18 mouse cellular contexts compared by ENCODE assay signal in genomic region chr4:156356756-156357437, GRCm38 (mm10). TPM values are rescaled to one million over a fixed set of nuclear protein-coding genes. Genes with fewer than 3 reads are reported as not detected.
DNase-seq lines count a peak whose midpoint lies in the region; ATAC-seq and TF ChIP-seq lines count a peak whose summit lies in the region.
"Not testable (repeated sequence)": the region's sequence is repeated elsewhere in the genome, so short reads cannot be mapped to it uniquely, and the experiment has no call there.
"Had no signal": no experiment of that assay in that cellular context is flagged by ENCODE, and none has a peak within 500 bp of the region (broad histone marks: within the 10 kb centered on the region; RNA-seq: fewer than 3 reads in every experiment).

No protein-coding gene starts in this region.

- H3K9ac ChIP-seq in forebrain, embryonic 12.5 days; intestine, postnatal 0 days (ENCODE audit: low read depth, low read length); limb, embryonic 15.5 days; lung, embryonic 14.5 days; midbrain, embryonic 12.5 days (replicated peaks): not testable (repeated sequence)

- WGBS in forebrain, embryonic 12.5 days, result 66% methylated on average over 3 of the region's 3 CpGs
- WGBS in intestine, postnatal 0 days, result 72% methylated on average over 3 of the region's 3 CpGs
- 62% methylated on average over 3 of the region's 3 CpGs for WGBS in limb, embryonic 15.5 days
- WGBS in lung, embryonic 14.5 days, result 55% methylated on average over 3 of the region's 3 CpGs
- WGBS in midbrain, embryonic 12.5 days, result 69% methylated on average over 3 of the region's 3 CpGs

- H3K4me1 ChIP-seq in forebrain, embryonic 12.5 days; intestine, postnatal 0 days (replicated peaks; ENCODE audit: control insufficient read depth, insufficient read depth, low read length); limb, embryonic 15.5 days; lung, embryonic 14.5 days (ENCODE audit: insufficient read depth); midbrain, embryonic 12.5 days: not testable (repeated sequence)

- DNase-seq in lung, embryonic 14.5 days, result not testable (repeated sequence)

- not testable (repeated sequence) for H3K4me2 ChIP-seq in forebrain, embryonic 12.5 days; intestine, postnatal 0 days (replicated peaks; ENCODE audit: low read depth); limb, embryonic 15.5 days; lung, embryonic 14.5 days; midbrain, embryonic 12.5 days (replicated peaks)

- peak; percentile 64; the same call in 1 of the 2 replicates for ATAC-seq in cerebellum, adult (ENCODE audit: insufficient number of reproducible peaks, low FRiP score, low TSS enrichment)
- peak; percentile 73; the same call in 1 of the 2 replicates for ATAC-seq in forebrain, embryonic 12.5 days (ENCODE audit: low FRiP score)
- ATAC-seq in hematopoietic stem cell, adult 5-6 weeks (replicated peaks in 1 of 2; ENCODE audit: insufficient read depth in 1 of 2, low FRiP score in 2 of 2, low TSS enrichment in 1 of 2, low read depth in 1 of 2, poor library complexity in 2 of 2, severe bottlenecking in 2 of 2), result peak; percentile 36 to 53; a peak in 3 of 4 replicates
- peak; percentile 36; the same call in 1 of the 2 replicates for ATAC-seq in intestine, postnatal 0 days
- peak; percentile 86 for ATAC-seq in limb, embryonic 15.5 days (ENCODE audit: insufficient number of reproducible peaks, low FRiP score, low TSS enrichment, low read depth)
- ATAC-seq in lung, embryonic 14.5 days (ENCODE audit: insufficient read depth), result peak; percentile 65; the same call in 1 of the 2 replicates
- ATAC-seq in midbrain, embryonic 12.5 days (ENCODE audit: low FRiP score, low read depth), result peak; percentile 71; the same call in 1 of the 2 replicates
- peak; percentile 44; the same call in 1 of the 2 replicates for ATAC-seq in neutrophil, adult 5-6 weeks (ENCODE audit: extremely low read depth, insufficient number of reproducible peaks, low FRiP score, poor library complexity, severe bottlenecking)

- H3K4me3 ChIP-seq in forebrain, embryonic 12.5 days (replicated peaks); intestine, postnatal 0 days (ENCODE audit: low read depth, low read length); limb, embryonic 15.5 days; lung, embryonic 14.5 days (ENCODE audit: low read depth, low read length); midbrain, embryonic 12.5 days: not testable (repeated sequence)

- not testable (repeated sequence) for H3K27me3 ChIP-seq in forebrain, embryonic 12.5 days; intestine, postnatal 0 days (replicated peaks; ENCODE audit: control insufficient read depth, insufficient read depth, low read length); limb, embryonic 15.5 days; lung, embryonic 14.5 days (ENCODE audit: insufficient read depth, low read length); midbrain, embryonic 12.5 days

- H3K27ac ChIP-seq in forebrain, embryonic 12.5 days; intestine, postnatal 0 days (ENCODE audit: low read depth, low read length); limb, embryonic 15.5 days; lung, embryonic 14.5 days (ENCODE audit: low read depth); midbrain, embryonic 12.5 days (replicated peaks): not testable (repeated sequence)

- not testable (repeated sequence) for H3K9me3 ChIP-seq in forebrain, embryonic 12.5 days; intestine, postnatal 0 days (ENCODE audit: control insufficient read depth); limb, embryonic 15.5 days; lung, embryonic 14.5 days (ENCODE audit: low read depth, low read length)
- H3K9me3 ChIP-seq in midbrain, embryonic 12.5 days, result peaks cover 18% of the 10 kb centered on the region

- not testable (repeated sequence) for H3K36me3 ChIP-seq in forebrain, embryonic 12.5 days (replicated peaks); intestine, postnatal 0 days (ENCODE audit: control insufficient read depth, insufficient read depth); limb, embryonic 15.5 days; lung, embryonic 14.5 days (ENCODE audit: insufficient read depth); midbrain, embryonic 12.5 days

- TF ChIP-seq CTCF in intestine, postnatal 0 days (IDR thresholded peaks at IDR 0.05; ENCODE audit: low read depth); lung, embryonic 14.5 days (IDR thresholded peaks at IDR 0.05; ENCODE audit: low read depth): not testable (repeated sequence)

RNA-seq across cellular contexts. Expression of gene Vmn2r-ps159, which starts 26.0 kb away (rescaled TPM):
- not detected in 2 replicates for polyA plus RNA-seq in forebrain, embryonic 12.5 days (2016; fragmentation: Nextera tagmentation; extraction: Ambion mirVana)
- total RNA-seq in hematopoietic stem cell, adult 5-6 weeks (2017), result not detected in 2 replicates
- not detected in 2 replicates for polyA plus RNA-seq in intestine, postnatal 0 days (2015; fragmentation: Nextera tagmentation; extraction: Ambion mirVana)
- not detected in 2 replicates for polyA plus RNA-seq in limb, embryonic 15.5 days (2015; fragmentation: Nextera tagmentation; extraction: Ambion mirVana)
- not detected in 2 replicates for polyA plus RNA-seq in lung, embryonic 14.5 days (2014; fragmentation: Nextera tagmentation; extraction: Ambion mirVana)
- polyA plus RNA-seq in midbrain, embryonic 12.5 days (2016; fragmentation: Nextera tagmentation; extraction: Ambion mirVana), result not detected in 2 replicates
- total RNA-seq in neutrophil, adult 5-6 weeks (2017), result not detected in 2 replicates
- total RNA-seq: adrenal gland, postnatal 36 days; common myeloid progenitor, adult 5-6 weeks; G1E; gastrocnemius, postnatal 36 days; layer of hippocampus, postnatal 10 days had no signal
- polyA plus RNA-seq: CD4-positive, CD25-positive, alpha-beta regulatory T cell, adult 4 months; embryonic facial prominence, embryonic 14.5 days; forebrain, embryonic 14.5 days; G1E; hindbrain, embryonic 10.5 days; neural tube, embryonic 15.5 days had no signal

Comparison
In these comparisons a context has a peak if more than half of its experiments do, and no peak if none do; other contexts are left out.
1. ATAC-seq: peak in every context shown above with its lines; median percentile 86 in limb, embryonic 15.5 days; 73 in forebrain, embryonic 12.5 days; 71 in midbrain, embryonic 12.5 days; 65 in lung, embryonic 14.5 days; 64 in cerebellum, adult; 44 in hematopoietic stem cell, adult 5-6 weeks; 44 in neutrophil, adult 5-6 weeks; 36 in intestine, postnatal 0 days.